Mouse (Mus musculus) heart, postnatal 36 days (tissue): ENCODE measurements around the gene Cyp27b1. TPM values are rescaled to one million over a fixed set of nuclear protein-coding genes. Genes with fewer than 3 reads are reported as not detected.
A peak's percentile ranks its signal among the peaks of the same experiment; 100 is the strongest.
"Not testable (repeated sequence)": the region's sequence is repeated elsewhere in the genome, so short reads cannot be mapped to it uniquely, and the experiment has no call there.

Experiments
- DNase-seq, 2 experiments: peaks; one replicate each; pipeline ENCODE4 v3.0.0; 2021 to 2022
- intact Hi-C: fragments of 180-260 bp; cut with DNase I; formaldehyde crosslinking; loops from one replicate; pipeline ENCODE4 v1.15.1; 2025
- total RNA-seq, 2 experiments: library from RNA; stranded (reverse); gene quantifications; 2 replicates each; pipeline ENCODE4 v1.2.3; 2021

The Cyp27b1 gene
- total RNA-seq, 2 experiments from 2014 or later: 0.14 to 0.31 TPM

GRCm38 (mm10) chr10:127068360-127069038 lies 20.4 kb downstream of the Cyp27b1 start:
- intact Hi-C loops: no loop called here
- DNase-seq: no peak

DNA sequence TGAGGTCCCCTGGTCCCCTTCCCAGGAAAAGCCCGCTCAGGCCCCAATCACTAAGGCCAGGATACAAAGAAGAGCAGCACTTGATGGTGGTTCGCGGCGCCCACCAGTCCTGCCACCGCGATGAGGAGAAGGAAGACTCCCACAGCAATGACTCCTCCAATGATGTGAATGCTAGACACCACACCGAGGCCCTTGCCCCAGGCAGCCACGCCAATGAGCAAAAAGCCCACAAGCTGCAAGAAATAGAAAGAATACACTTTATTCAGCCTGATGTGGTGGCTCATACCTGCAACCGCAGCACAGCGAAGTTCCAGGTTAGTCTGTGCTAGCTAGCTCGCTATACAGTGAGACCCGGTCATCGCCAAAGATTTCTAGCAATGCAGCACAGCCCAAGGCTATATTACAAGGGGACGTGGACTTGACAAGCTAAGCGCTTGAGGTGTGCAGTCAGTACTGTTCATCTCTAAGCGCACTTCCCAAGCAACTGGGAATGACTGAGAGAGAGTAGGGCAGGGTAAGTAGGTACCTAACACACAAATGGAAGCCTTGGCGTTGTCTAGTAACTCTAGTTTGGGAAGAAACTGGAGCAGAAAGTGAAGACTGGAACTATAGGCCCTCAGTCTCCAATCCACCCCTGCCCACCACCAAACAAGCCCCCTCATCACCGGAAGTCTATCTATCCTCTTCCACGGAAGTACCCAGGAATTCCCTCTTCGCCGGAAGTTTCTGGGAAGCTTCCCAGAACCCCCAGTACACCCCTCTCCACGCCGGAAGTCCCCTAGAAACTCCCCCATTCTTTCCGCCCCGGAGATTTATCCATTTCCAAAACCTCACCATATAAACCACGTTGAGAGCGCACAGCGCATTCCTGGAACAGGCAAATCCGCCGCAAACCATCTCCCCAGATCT lies 21.5 kb downstream of the Cyp27b1 start:
- DNase-seq: no peak
- intact Hi-C loops: no loop called here

DNA sequence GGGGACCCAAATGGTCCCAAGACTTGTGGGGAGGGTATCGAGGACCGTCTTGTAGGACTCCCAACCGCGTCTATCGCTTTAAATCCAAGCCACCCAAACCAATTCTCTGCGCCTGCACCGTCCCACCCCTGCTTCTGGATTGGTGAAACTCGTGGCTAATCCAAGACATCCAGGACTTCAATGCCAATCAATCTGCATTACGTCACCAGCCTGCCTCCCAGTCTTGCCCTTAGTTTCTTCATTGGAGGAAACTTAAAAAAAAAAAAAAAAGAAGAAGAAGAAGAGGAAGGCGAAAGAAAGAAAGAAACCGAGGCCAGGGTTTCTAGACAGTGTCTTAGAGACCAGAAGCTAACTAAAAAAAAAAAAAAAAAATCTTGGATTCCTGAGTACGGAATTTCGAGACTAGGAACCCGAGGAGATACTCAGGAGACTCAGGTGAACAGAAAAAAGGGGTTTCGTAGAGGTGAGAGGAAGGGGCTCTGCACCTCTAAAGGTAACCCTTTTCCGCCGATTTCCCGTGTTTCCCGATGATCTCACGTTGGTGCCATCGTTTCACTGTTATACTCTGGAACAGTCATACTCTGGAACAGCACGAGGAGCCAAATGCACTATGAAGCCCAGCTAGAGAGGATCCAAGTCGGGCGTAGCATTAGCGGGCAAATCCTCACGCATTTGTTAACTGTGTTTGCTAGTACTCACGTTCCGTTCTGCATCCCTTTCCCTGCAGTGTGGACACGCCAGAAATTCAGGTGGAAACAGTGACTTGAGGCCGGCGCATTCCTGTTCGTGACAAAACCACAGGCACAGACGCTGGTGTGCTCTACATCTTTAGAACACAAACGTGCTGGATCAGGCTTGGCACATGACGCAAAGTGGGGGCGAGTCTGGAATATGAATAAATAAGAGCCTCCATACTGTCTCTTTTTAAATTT lies 22.4 kb downstream of the Cyp27b1 start, which contains the start of gene Tspan31:
Tspan31 (minus strand) TSS at position 75 of the 932 bp plus-strand sequence.
- intact Hi-C loops: no loop called here
- peak; percentile 81 to 85 for DNase-seq

DNA sequence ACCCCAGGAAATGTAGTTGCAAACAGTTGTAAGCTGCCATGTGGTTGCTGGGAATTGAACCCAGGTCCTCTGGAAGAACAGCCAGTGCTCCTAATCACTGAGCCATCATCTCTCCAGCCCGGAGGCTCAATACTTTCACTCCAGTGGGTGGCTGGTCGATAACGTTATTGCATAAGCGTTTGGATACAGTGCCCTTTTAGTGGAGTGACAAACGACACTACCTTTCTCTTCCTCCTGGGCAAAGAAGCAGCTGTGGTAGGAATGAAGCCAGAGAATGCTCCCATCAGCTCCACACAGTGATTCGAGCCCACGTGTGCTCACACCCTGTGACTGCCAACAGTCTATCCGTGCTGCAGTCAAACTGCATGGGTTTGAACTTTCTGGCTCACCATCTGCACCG lies 23.2 kb downstream of the Cyp27b1 start:
- DNase-seq: no peak
- intact Hi-C loops: no loop called here

GRCm38 (mm10) chr10:127072270-127072669 lies 24.2 kb downstream of the Cyp27b1 start:
- DNase-seq, intact Hi-C loops: not testable (repeated sequence)

DNA sequence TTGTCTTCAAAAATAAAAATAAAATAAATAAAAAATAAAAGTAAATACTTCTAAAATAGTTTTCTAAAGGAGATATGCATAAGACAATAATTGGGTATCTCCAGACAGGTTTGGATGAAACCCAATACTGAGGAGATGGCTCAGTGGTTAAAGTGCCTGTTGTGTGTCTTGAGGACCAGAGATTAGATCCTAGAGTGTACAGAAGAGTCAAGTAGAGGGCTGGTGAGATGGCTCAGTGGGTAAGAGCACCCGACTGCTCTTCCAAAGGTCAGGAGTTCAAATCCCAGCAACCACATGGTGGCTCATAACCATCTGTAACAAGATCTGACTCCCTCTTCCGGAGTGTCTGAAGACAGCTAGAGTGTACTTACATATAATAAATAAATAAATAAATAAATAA lies 24.9 kb downstream of the Cyp27b1 start:
- intact Hi-C loops: not testable (repeated sequence)

GRCm38 (mm10) chr10:127073981-127074380 lies 25.9 kb downstream of the Cyp27b1 start:
- DNase-seq: no peak
- intact Hi-C loops: no loop called here

More for the DNA sequence above, 24.9 kb downstream of the Cyp27b1 start:
- DNase-seq: not testable (repeated sequence)

DNA sequence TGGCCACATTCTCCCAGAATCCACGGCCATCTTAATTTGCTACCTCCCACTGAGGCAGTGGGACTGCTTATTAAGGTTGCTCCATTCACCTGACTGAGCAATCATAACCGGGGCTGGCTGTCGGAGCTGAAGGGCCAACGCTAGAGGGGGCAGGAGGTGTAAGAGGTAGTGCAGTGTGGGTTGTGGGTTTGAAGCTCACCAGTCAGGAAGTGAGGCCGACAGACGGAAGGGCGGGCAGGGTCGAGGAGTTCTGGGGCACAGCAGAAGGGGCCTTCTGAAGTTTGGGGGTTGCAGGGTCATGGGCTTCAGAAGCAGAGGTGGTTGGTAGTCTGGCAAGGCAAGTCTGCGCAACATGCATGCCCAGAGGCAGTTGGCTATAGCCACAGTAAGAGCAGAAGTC lies 27.0 kb downstream of the Cyp27b1 start, which contains the start of gene Agap2:
Agap2 (plus strand) TSS at position 205 of the 400 bp plus-strand sequence.
- no peak for DNase-seq
- intact Hi-C loops: no loop called here

GRCm38 (mm10) chr10:127075651-127076050 lies 27.6 kb downstream of the Cyp27b1 start:
- intact Hi-C loops: no loop called here
- DNase-seq: no peak

- intact Hi-C loops: no loop called here
- no peak for DNase-seq
Observed at GRCm38 (mm10) chr10:127076082-127076481, 28.0 kb downstream of the Cyp27b1 start.

DNA sequence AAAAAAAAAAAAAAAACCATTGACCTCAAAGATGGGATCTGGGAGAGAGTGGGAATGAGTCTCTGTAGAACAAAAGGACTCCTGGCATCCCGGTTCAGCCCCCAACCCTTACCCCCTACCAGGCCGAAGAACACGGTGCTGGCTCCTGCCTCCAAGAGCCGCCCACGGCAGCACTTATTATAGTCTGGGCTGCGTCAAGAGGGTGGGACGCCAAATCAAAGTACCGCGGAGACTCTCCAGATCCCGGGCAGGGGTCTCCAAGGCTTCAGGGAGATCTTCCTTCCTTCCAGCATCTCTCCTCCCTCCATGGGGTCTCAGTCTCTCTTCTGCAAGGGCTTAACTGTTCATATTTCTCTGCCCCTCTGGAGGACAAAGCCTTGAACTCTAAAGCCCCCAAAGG lies 29.5 kb downstream of the Cyp27b1 start:
- intact Hi-C loops: no loop called here
- no peak for DNase-seq

DNA sequence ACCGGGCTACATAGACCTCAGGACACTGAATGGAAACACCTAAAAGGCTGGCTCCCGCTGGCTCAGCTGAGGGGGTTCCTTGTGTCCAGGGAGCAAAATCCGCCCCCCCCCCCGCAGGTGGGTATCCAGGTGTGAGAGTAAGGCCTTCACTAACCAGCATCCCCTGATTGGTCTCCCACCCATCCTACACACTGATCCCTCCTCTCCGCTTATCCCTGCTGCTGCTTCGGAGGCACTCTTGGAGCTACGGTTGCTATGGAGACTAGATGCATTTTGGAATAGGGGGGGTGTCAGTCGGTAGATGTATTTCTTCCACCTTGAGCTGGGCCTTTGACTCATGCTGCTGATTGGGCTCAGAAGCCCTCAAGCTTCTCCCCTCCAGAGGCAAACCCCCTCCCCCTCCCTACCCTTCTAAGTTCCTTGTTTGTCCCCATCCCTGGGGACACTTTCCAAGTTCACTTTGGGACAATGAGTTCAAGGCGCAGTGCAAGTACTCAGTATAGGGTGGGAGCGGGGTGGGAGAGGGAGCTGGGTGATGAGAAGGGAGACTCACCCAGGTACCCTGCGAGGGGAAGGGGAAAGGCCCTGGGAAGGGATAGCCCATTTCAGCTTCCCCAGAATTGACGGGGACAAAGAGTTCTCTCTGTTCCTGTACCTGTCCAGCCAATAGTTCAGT lies 30.1 kb downstream of the Cyp27b1 start:
- no peak for DNase-seq
- intact Hi-C loops: no loop called here

GRCm38 (mm10) chr10:127078677-127079575 lies 30.9 kb downstream of the Cyp27b1 start:
- intact Hi-C loops: no loop called here
- peak in 1 of 2 experiments; percentile 62 for DNase-seq

DNA sequence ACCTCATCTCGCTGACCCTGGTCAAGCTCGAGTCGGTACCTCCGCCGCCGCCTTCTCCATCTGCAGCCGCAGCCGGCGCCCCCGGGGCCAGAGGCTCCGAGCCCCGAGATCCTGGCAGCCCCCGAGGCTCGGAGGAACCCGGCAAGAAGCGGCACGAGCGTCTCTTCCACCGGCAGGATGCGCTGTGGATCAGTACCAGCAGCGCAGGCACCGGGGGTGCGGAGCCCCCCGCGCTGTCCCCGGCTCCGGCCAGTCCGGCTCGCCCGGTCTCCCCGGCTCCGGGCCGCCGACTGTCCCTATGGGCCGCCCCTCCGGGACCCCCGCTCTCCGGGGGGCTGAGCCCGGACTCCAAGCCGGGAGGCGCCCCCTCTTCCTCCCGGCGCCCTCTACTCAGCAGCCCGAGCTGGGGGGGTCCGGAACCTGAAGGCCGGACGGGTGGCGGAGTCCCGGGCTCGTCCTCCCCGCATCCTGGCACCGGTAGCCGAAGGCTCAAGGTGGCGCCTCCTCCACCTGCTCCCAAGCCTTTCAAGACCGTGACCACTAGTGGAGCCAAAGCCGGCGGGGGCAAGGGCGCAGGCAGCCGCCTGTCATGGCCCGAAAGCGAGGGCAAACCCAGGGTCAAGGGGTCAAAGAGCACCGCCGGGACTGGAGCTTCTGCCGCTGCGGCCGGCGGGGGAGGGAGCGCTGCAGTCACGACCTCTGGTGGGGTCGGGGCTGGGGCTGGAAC lies 31.8 kb downstream of the Cyp27b1 start:
- intact Hi-C loops: no loop called here
- no peak for DNase-seq

GRCm38 (mm10) chr10:127080901-127081780 lies 33.1 kb downstream of the Cyp27b1 start:
- no peak for DNase-seq
- intact Hi-C loops: no loop called here

DNA sequence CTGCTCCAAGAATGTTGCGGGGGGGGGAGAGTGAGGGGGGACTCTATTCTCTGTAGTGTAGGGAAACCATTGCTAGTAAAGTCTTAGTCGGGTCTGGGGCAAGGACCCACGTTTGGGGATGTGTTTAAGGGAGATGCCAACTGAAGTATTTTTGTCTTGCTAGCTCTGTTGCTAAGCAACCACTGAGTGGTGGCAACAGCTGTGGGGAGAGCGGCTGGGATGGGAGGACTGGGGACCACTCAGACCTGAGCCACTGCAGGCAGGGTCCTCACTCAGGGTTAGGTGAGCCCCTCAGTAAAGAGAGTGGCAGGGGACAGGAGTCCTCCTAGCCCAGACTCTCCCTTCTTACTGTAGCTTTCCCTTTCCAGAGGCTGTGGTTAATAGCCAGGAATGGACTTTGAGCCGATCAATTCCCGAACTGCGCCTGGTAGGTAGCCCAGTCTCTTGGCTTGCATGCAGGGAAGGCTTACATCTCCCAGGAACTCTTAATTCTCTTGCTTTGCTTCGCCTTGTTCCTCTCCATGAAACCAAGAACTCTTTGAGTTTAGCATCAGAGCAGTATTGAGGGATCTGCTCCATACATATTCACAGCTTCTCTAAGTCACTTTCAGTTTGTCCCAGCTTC lies 34.1 kb downstream of the Cyp27b1 start:
- intact Hi-C loops: no loop called here
- DNase-seq: no peak
